Mouse (Mus musculus): ENCODE data around the gene Mms19. TPM values are rescaled to one million over a fixed set of nuclear protein-coding genes. Genes with fewer than 3 reads are reported as not detected.
A peak's percentile ranks its signal among the peaks of the same experiment; 100 is the strongest.

Gene Mms19
- polyA plus RNA-seq, 1 experiment from 2014 or later = 30.8 TPM

DNA sequence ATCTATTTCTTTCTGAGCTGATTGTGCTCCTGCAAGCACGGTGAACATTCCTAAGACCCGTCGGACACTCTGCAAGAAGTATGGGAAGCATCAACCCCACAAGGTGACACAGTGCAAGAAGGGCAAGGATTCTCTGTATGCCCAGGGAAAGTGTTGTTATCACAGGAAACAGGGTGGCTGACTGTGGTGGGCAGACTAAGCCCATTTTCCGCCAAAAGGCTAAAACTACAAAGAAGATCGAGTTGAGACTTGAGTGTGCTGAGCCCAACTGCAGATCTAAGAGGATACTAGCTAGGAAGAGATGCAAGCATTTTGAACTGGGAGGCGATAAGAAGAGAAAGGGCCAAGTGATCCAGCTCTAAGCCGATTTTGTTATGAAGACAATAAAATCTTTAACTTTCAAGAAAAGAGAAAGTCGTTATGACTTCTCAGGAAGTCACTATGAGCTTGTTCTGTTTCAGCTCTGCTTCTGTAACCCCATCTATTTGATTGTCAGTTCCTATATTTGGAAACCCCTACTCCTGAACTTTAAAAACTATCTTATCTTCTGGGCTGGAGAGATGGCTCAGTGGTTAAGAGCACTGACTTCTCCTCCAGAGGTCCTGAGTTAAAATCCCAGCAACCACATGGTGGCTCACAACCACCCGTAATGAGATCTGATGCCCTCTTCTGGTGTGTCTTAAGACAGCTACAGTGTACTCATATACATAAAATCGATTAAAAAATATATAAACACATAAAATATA lies 77.9 kb downstream of the Mms19 start:
- ATAC-seq (no peak), DNase-seq (ENCODE audit: low spot score) (no peak)
- Histone ChIP-seq H3K4me1 (ENCODE audit: control insufficient read depth, insufficient read depth, low read length) (no peaks in the 10 kb centered on the region), H3K9me3 (replicated peaks; ENCODE audit: control insufficient read depth, low read length) (no peaks in the 10 kb centered on the region), H3K4me3 (ENCODE audit: low read depth, low read length) (no peak overlapping the region), H3K27ac (ENCODE audit: low read depth, low read length) (no peak overlapping the region), H3K36me3 (ENCODE audit: control insufficient read depth, insufficient read depth, low read length) (no peaks in the 10 kb centered on the region), H3K4me2 (ENCODE audit: low read length) (no peak overlapping the region), H3K27me3 (replicated peaks; ENCODE audit: control insufficient read depth, insufficient read depth, low read length) (no peaks in the 10 kb centered on the region), H3K9ac (ENCODE audit: low read length) (no peak overlapping the region)
- 89% methylated on average over 10 of the region's 10 CpGs for WGBS

DNA sequence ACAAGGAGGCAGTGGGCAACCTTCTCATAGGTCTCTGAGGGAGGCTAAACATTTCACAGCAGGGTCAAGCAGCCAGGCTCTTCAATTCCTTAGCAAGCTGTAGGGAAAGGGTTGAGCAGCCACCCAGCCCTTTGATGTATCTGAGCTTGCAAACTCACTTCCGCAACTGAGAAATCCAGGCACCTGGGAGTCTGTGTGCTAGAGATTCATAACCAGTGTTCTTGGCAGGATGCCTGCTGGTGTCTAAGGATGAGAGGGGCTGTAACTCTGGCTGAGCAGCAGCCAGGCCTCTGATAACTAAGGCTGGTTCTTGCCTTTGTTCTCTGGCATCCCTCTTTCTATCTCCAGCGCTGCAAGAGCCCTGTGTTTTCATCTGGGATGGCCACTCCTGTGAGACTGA lies 79.3 kb downstream of the Mms19 start:
- Histone ChIP-seq H3K4me2 (ENCODE audit: low read length) (no peak overlapping the region), H3K9me3 (replicated peaks; ENCODE audit: control insufficient read depth, low read length) (no peaks in the 10 kb centered on the region), H3K27me3 (replicated peaks; ENCODE audit: control insufficient read depth, insufficient read depth, low read length) (no peaks in the 10 kb centered on the region), H3K9ac (ENCODE audit: low read length) (no peak overlapping the region), H3K4me1 (ENCODE audit: control insufficient read depth, insufficient read depth, low read length) (no peaks in the 10 kb centered on the region), H3K36me3 (ENCODE audit: control insufficient read depth, insufficient read depth, low read length) (no peaks in the 10 kb centered on the region), H3K4me3 (ENCODE audit: low read depth, low read length) (no peak overlapping the region), H3K27ac (ENCODE audit: low read depth, low read length) (no peak overlapping the region)
- DNase-seq (ENCODE audit: low spot score) (peak; percentile 16), ATAC-seq (no peak)
- 48% methylated on average over 2 of the region's 2 CpGs for WGBS

- Histone ChIP-seq H3K27ac (ENCODE audit: low read depth, low read length) (no peak overlapping the region), H3K9ac (ENCODE audit: low read length) (no peak overlapping the region), H3K4me1 (ENCODE audit: control insufficient read depth, insufficient read depth, low read length) (peaks cover under 1% of the 10 kb centered on the region; the same call in 1 of the 2 replicates), H3K36me3 (ENCODE audit: control insufficient read depth, insufficient read depth, low read length) (no peaks in the 10 kb centered on the region), H3K9me3 (replicated peaks; ENCODE audit: control insufficient read depth, low read length) (no peaks in the 10 kb centered on the region), H3K27me3 (replicated peaks; ENCODE audit: control insufficient read depth, insufficient read depth, low read length) (no peaks in the 10 kb centered on the region), H3K4me3 (ENCODE audit: low read depth, low read length) (no peak overlapping the region), H3K4me2 (ENCODE audit: low read length) (no peak overlapping the region)
- ATAC-seq (no peak), DNase-seq (ENCODE audit: low spot score) (no peak)
- WGBS = 89% methylated on average over 8 of the region's 8 CpGs
Observed at GRCm38 (mm10) chr19:41900495-41901090, 80.4 kb downstream of the Mms19 start.

DNA sequence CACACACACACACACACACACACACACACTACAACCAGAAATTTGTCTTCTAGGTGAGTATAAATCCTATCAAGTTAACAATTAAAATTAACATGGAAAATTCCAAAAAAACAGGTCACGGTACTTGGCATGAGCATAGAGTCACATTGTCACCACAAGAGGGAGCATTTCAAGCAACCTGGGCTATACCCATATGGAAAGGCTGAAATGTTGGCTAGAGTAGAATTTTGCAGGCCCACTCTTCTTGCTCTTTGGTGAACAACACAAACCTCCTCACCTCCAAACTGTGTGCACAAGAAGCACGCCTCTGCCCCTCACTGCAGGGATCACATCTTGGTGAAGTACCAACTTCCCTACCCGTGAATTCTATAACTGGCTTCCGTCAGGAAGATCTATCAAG lies 82.1 kb downstream of the Mms19 start:
- Histone ChIP-seq H3K9me3 (replicated peaks; ENCODE audit: control insufficient read depth, low read length) (no peaks in the 10 kb centered on the region), H3K4me1 (ENCODE audit: control insufficient read depth, insufficient read depth, low read length) (peaks cover 7% of the 10 kb centered on the region), H3K27ac (ENCODE audit: low read depth, low read length) (no peak overlapping the region), H3K27me3 (replicated peaks; ENCODE audit: control insufficient read depth, insufficient read depth, low read length) (no peaks in the 10 kb centered on the region), H3K36me3 (ENCODE audit: control insufficient read depth, insufficient read depth, low read length) (no peaks in the 10 kb centered on the region), H3K4me3 (ENCODE audit: low read depth, low read length) (no peak overlapping the region), H3K4me2 (ENCODE audit: low read length) (no peak overlapping the region), H3K9ac (ENCODE audit: low read length) (no peak overlapping the region)
- ATAC-seq (no peak), DNase-seq (ENCODE audit: low spot score) (peak; percentile 69)
- 47% methylated on average over 4 of the region's 4 CpGs for WGBS

DNA sequence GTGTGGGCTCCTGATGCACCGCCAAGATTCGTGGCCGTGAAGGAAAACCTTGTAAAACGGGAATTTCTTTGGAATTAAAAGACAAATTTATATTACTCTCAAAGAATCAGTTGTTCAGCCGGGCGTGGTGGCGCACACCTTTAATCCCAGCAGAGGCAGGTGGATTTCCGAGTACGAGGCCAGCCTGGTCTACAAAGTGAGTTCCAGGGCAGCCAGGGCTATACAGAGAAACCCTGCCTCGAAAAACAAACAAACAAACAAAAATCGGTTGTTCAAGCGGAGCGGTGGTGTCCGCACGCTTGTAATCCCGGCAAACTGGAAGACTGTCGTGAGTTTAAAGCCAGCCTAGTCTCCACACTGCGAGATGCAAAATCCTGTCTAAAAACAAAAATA lies 84.6 kb downstream of the Mms19 start:
- peak overlapping the region; percentile 89 for H3K4me2 ChIP-seq (ENCODE audit: low read length)
- peaks cover 7% of the 10 kb centered on the region for H3K4me1 ChIP-seq (ENCODE audit: control insufficient read depth, insufficient read depth, low read length)
- peak overlapping the region; percentile 78 for H3K4me3 ChIP-seq (ENCODE audit: low read depth, low read length)
- DNase-seq (ENCODE audit: low spot score) = no peak
- H3K36me3 ChIP-seq (ENCODE audit: control insufficient read depth, insufficient read depth, low read length) = peaks cover under 1% of the 10 kb centered on the region; the same call in 1 of the 2 replicates
- no peak overlapping the region for H3K27ac ChIP-seq (ENCODE audit: low read depth, low read length)
- H3K9ac ChIP-seq (ENCODE audit: low read length) = peak overlapping the region; percentile 66; the same call in 1 of the 2 replicates
- 17% methylated on average over 18 of the region's 18 CpGs for WGBS
- H3K27me3 ChIP-seq (replicated peaks; ENCODE audit: control insufficient read depth, insufficient read depth, low read length) = no peaks in the 10 kb centered on the region
- H3K9me3 ChIP-seq (replicated peaks; ENCODE audit: control insufficient read depth, low read length) = no peaks in the 10 kb centered on the region
- peak; percentile 36; the same call in 1 of the 2 replicates for ATAC-seq

GRCm38 (mm10) chr19:41895460-41896318 lies 85.3 kb downstream of the Mms19 start, which contains the start of gene Rrp12:
TSS of gene Rrp12 (minus strand) at chr19:41896173.
- Histone ChIP-seq H3K9ac (ENCODE audit: low read length) (peak within 1 kb of the TSS; percentile 66), H3K9me3 (replicated peaks; ENCODE audit: control insufficient read depth, low read length) (no peaks in the 10 kb centered on the region), H3K4me1 (ENCODE audit: control insufficient read depth, insufficient read depth, low read length) (peaks cover 7% of the 10 kb centered on the region), H3K27ac (ENCODE audit: low read depth, low read length) (no peak within 1 kb of the TSS), H3K36me3 (ENCODE audit: control insufficient read depth, insufficient read depth, low read length) (peaks cover 7% of the 10 kb centered on the region; the same call in 1 of the 2 replicates), H3K4me2 (ENCODE audit: low read length) (peak within 1 kb of the TSS; percentile 89), H3K27me3 (replicated peaks; ENCODE audit: control insufficient read depth, insufficient read depth, low read length) (no peaks in the 10 kb centered on the region), H3K4me3 (ENCODE audit: low read depth, low read length) (peak within 1 kb of the TSS; percentile 78)
- WGBS = 1% methylated on average over 46 of the region's 46 CpGs
- ATAC-seq = peak; percentile 97
- DNase-seq (ENCODE audit: low spot score) = peak; percentile 98

DNA sequence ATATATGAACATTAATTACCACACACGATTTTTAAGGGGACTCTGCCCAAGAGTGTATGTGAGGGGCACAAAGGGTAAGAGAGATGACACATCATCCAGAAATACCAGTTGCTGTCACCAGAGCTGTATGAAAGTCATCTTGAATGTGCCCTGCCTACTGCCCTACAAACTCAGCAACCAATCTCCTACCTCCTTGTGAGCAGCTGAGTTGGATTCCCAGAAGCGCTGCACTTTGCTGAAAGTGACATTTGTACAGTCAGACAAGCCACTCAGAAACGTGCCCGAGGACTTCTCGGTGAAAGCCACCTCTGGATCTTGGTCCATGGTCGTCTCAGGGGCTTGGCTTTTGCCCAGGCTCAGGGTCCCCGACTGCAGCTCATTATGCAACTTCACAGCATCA lies 86.0 kb downstream of the Mms19 start:
- Histone ChIP-seq H3K9ac (ENCODE audit: low read length) (no peak overlapping the region), H3K36me3 (ENCODE audit: control insufficient read depth, insufficient read depth, low read length) (peaks cover 13% of the 10 kb centered on the region), H3K9me3 (replicated peaks; ENCODE audit: control insufficient read depth, low read length) (no peaks in the 10 kb centered on the region), H3K27ac (ENCODE audit: low read depth, low read length) (no peak overlapping the region), H3K27me3 (replicated peaks; ENCODE audit: control insufficient read depth, insufficient read depth, low read length) (no peaks in the 10 kb centered on the region), H3K4me1 (ENCODE audit: control insufficient read depth, insufficient read depth, low read length) (peaks cover 7% of the 10 kb centered on the region), H3K4me3 (ENCODE audit: low read depth, low read length) (peak overlapping the region; percentile 78), H3K4me2 (ENCODE audit: low read length) (peak overlapping the region; percentile 89)
- no peak for ATAC-seq
- WGBS = 57% methylated on average over 7 of the region's 7 CpGs
- DNase-seq (ENCODE audit: low spot score) = no peak
